Mouse (Mus musculus): ENCODE measurements around the gene Adamts17.

- TF ChIP-seq CTCF (IDR thresholded peaks at IDR 0.05; ENCODE audit: low read depth) (no peak), EP300 (IDR thresholded peaks at IDR 0.05; ENCODE audit: low read depth) (no peak)
These were observed 313.1 kb downstream of the Adamts17 start for GRCm38 (mm10) chr7:67152626-67153025.
